Comparison of ENCODE assay signal across 30 mouse cellular contexts in genomic region chr10:79818225-79818624, GRCm38 (mm10). TPM values are rescaled to one million over a fixed set of nuclear protein-coding genes. Genes with fewer than 3 reads are reported as not detected.
A peak's percentile ranks its signal among the peaks of the same experiment; 100 is the strongest.
DNase-seq lines count a peak whose midpoint lies in the region; ATAC-seq lines count a peak whose summit lies in the region.
"Had no signal": no experiment of that assay in that cellular context is flagged by ENCODE, and none has a peak within 500 bp of the region (broad histone marks: within the 10 kb centered on the region; RNA-seq: fewer than 3 reads in every experiment).

No protein-coding gene starts in this region.

- no peak for ATAC-seq in heart, embryonic 11.5 days (replicated peaks; ENCODE audit: insufficient number of reproducible peaks, low FRiP score, low TSS enrichment)
- no peak for ATAC-seq in heart, embryonic 12.5 days (ENCODE audit: insufficient number of reproducible peaks, low FRiP score)
- no peak for ATAC-seq in kidney, embryonic 15.5 days (replicated peaks; ENCODE audit: low FRiP score)
- ATAC-seq in midbrain, embryonic 14.5 days (ENCODE audit: low FRiP score, low TSS enrichment) = no peak
- no peak for ATAC-seq in midbrain, embryonic 15.5 days (replicated peaks)
- 0 out of 2 replicates have a peak, but pooled peaks have one; percentile 14 for ATAC-seq in megakaryocyte-erythroid progenitor cell, adult 5-6 weeks (replicated peaks; ENCODE audit: low FRiP score, low TSS enrichment, poor library complexity, severe bottlenecking)
- ATAC-seq: CD4-positive, CD25-positive, alpha-beta regulatory T cell, adult 4 months; hindbrain, embryonic 16.5 days; intestine, embryonic 15.5 days had no signal

- H3K4me1 ChIP-seq in heart, embryonic 11.5 days (ENCODE audit: control insufficient read depth, insufficient read depth, low read length) = peaks cover 7% of the 10 kb centered on the region; the same call in 1 of the 2 replicates
- H3K4me1 ChIP-seq in heart, embryonic 12.5 days (replicated peaks) = peaks cover 14% of the 10 kb centered on the region
- H3K4me1 ChIP-seq in kidney, embryonic 15.5 days = peaks cover 61% of the 10 kb centered on the region
- H3K4me1 ChIP-seq in midbrain, embryonic 14.5 days (ENCODE audit: control insufficient read depth, insufficient read depth, low read length) = no peaks in the 10 kb centered on the region
- H3K4me1 ChIP-seq in midbrain, embryonic 15.5 days = peaks cover 6% of the 10 kb centered on the region; the same call in 1 of the 2 replicates

- no peak overlapping the region for H3K27ac ChIP-seq in heart, embryonic 11.5 days (ENCODE audit: low read depth, low read length)
- H3K27ac ChIP-seq in heart, embryonic 12.5 days (ENCODE audit: poor library complexity, severe bottlenecking) = no peak overlapping the region
- H3K27ac ChIP-seq in kidney, embryonic 15.5 days = 0 out of 2 replicates have a peak overlapping the region, but pooled peaks have one; percentile 1
- H3K27ac ChIP-seq in midbrain, embryonic 14.5 days (replicated peaks; ENCODE audit: low read depth, low read length) = 0 out of 2 replicates have a peak overlapping the region, but pooled peaks have one; percentile 13
- no peak overlapping the region for H3K27ac ChIP-seq in midbrain, embryonic 15.5 days
- H3K27ac ChIP-seq: forebrain, embryonic 12.5 days; gastrocnemius, adult 2 months; heart, embryonic 10.5 days; intestine, embryonic 15.5 days; limb, embryonic 13.5 days; liver, embryonic 13.5 days had no signal

- H3K9me3 ChIP-seq in heart, embryonic 11.5 days (replicated peaks; ENCODE audit: control insufficient read depth, low read length) = no peaks in the 10 kb centered on the region
- no peaks in the 10 kb centered on the region for H3K9me3 ChIP-seq in heart, embryonic 12.5 days (replicated peaks)
- H3K9me3 ChIP-seq in kidney, embryonic 15.5 days (replicated peaks) = no peaks in the 10 kb centered on the region
- no peaks in the 10 kb centered on the region for H3K9me3 ChIP-seq in midbrain, embryonic 14.5 days (ENCODE audit: control insufficient read depth, low read length)
- H3K9me3 ChIP-seq in midbrain, embryonic 15.5 days = no peaks in the 10 kb centered on the region
- H3K9me3 ChIP-seq: forebrain, embryonic 12.5 days; heart, embryonic 10.5 days; intestine, embryonic 15.5 days; limb, embryonic 13.5 days; liver, embryonic 13.5 days had no signal

- no peak overlapping the region for H3K4me2 ChIP-seq in heart, embryonic 11.5 days
- H3K4me2 ChIP-seq in heart, embryonic 12.5 days = no peak overlapping the region
- no peak overlapping the region for H3K4me2 ChIP-seq in kidney, embryonic 15.5 days
- H3K4me2 ChIP-seq in midbrain, embryonic 14.5 days (ENCODE audit: low read length) = no peak overlapping the region
- H3K4me2 ChIP-seq in midbrain, embryonic 15.5 days = no peak overlapping the region
- H3K4me2 ChIP-seq: forebrain, embryonic 12.5 days; intestine, embryonic 15.5 days; limb, embryonic 13.5 days; liver, embryonic 13.5 days had no signal

- DNase-seq in kidney, adult 8-10 months = no peak
- DNase-seq in midbrain, embryonic 14.5 days = no peak
- no peak for DNase-seq in yolk sac, embryonic 10.5 days (ENCODE audit: low spot score)
- DNase-seq: adrenal gland, postnatal 25 days; cerebellum, adult 8-10 months; cerebellum, postnatal 36 days; embryo, embryonic 11 days; kidney, postnatal 4 days; liver, embryonic 13.5 days; lung, adult 2 months; lung, postnatal 14 days; retina, postnatal 1 day; right cerebral cortex, postnatal 25 days; thymus, postnatal 25 days had no signal

- H3K27me3 ChIP-seq in heart, embryonic 11.5 days (ENCODE audit: control insufficient read depth, insufficient read depth, low read length) = no peaks in the 10 kb centered on the region; the same call in 1 of the 2 replicates
- H3K27me3 ChIP-seq in heart, embryonic 12.5 days (replicated peaks) = no peaks in the 10 kb centered on the region
- no peaks in the 10 kb centered on the region for H3K27me3 ChIP-seq in kidney, embryonic 15.5 days
- no peaks in the 10 kb centered on the region for H3K27me3 ChIP-seq in midbrain, embryonic 14.5 days (ENCODE audit: control insufficient read depth, insufficient read depth, low read length)
- no peaks in the 10 kb centered on the region for H3K27me3 ChIP-seq in midbrain, embryonic 15.5 days (replicated peaks)
- H3K27me3 ChIP-seq: forebrain, embryonic 12.5 days; intestine, embryonic 15.5 days; limb, embryonic 13.5 days; liver, embryonic 13.5 days had no signal

- 0 out of 2 replicates have a peak, but pooled peaks cover 6% of the 10 kb centered on the region for H3K36me3 ChIP-seq in heart, embryonic 11.5 days (ENCODE audit: control insufficient read depth, insufficient read depth, low read length)
- peaks cover 43% of the 10 kb centered on the region for H3K36me3 ChIP-seq in heart, embryonic 12.5 days
- peaks cover 40% of the 10 kb centered on the region for H3K36me3 ChIP-seq in kidney, embryonic 15.5 days
- H3K36me3 ChIP-seq in midbrain, embryonic 14.5 days (ENCODE audit: control insufficient read depth, insufficient read depth, low read length) = peaks cover 60% of the 10 kb centered on the region
- H3K36me3 ChIP-seq in midbrain, embryonic 15.5 days (replicated peaks) = peaks cover 28% of the 10 kb centered on the region
- H3K36me3 ChIP-seq: liver, embryonic 13.5 days had no signal

- WGBS in heart, embryonic 11.5 days (ENCODE audit: insufficient replicate concordance) = 59% methylated on average over 4 of the region's 4 CpGs
- 70% methylated on average over 4 of the region's 4 CpGs for WGBS in heart, embryonic 12.5 days
- 73% methylated on average over 4 of the region's 4 CpGs for WGBS in kidney, embryonic 15.5 days
- 61% methylated on average over 4 of the region's 4 CpGs for WGBS in midbrain, embryonic 14.5 days
- WGBS in midbrain, embryonic 15.5 days = 66% methylated on average over 4 of the region's 4 CpGs

- H3K4me3 ChIP-seq in heart, embryonic 11.5 days (ENCODE audit: low read depth, low read length) = no peak overlapping the region
- H3K4me3 ChIP-seq in heart, embryonic 12.5 days = no peak overlapping the region
- H3K4me3 ChIP-seq in kidney, embryonic 15.5 days (replicated peaks) = no peak overlapping the region
- no peak overlapping the region for H3K4me3 ChIP-seq in midbrain, embryonic 14.5 days (replicated peaks; ENCODE audit: low read depth, low read length)
- H3K4me3 ChIP-seq in midbrain, embryonic 15.5 days = no peak overlapping the region
- H3K4me3 ChIP-seq: forebrain, embryonic 12.5 days; gastrocnemius, adult 2 months; heart, embryonic 10.5 days; intestine, embryonic 15.5 days; limb, embryonic 13.5 days; liver, embryonic 13.5 days had no signal

- H3K9ac ChIP-seq in heart, embryonic 11.5 days (ENCODE audit: low read depth, low read length) = 0 out of 2 replicates have a peak overlapping the region, but pooled peaks have one; percentile 12
- H3K9ac ChIP-seq in heart, embryonic 12.5 days = no peak overlapping the region
- H3K9ac ChIP-seq in kidney, embryonic 15.5 days = no peak overlapping the region
- H3K9ac ChIP-seq in midbrain, embryonic 14.5 days (replicated peaks; ENCODE audit: low read length) = no peak overlapping the region
- H3K9ac ChIP-seq in midbrain, embryonic 15.5 days = no peak overlapping the region
- H3K9ac ChIP-seq: forebrain, embryonic 12.5 days; intestine, embryonic 15.5 days; limb, embryonic 13.5 days; liver, embryonic 13.5 days had no signal

RNA-seq across cellular contexts. Expression of gene Misp, which starts 2.6 kb away (rescaled TPM):
- 0.63 and 0.89 TPM in 2 replicates for polyA plus RNA-seq in heart, embryonic 11.5 days (2014; fragmentation: Nextera tagmentation; extraction: Ambion mirVana)
- polyA plus RNA-seq in heart, embryonic 12.5 days (2016; fragmentation: Nextera tagmentation; extraction: Ambion mirVana) = 0.40 and 0.60 TPM in 2 replicates
- 14.9 and 15.2 TPM in 2 replicates for polyA plus RNA-seq in kidney, embryonic 15.5 days (2015; fragmentation: Nextera tagmentation; extraction: Ambion mirVana)
- polyA plus RNA-seq in midbrain, embryonic 14.5 days (2014; fragmentation: Nextera tagmentation; extraction: Ambion mirVana) = 0.45 and 1.5 TPM in 2 replicates
- 0.23 and 0.85 TPM in 2 replicates for polyA plus RNA-seq in midbrain, embryonic 15.5 days (2015; fragmentation: Nextera tagmentation; extraction: Ambion mirVana)
- not detected in 2 replicates for total RNA-seq in megakaryocyte-erythroid progenitor cell, adult 5-6 weeks (2014; fragmentation: Nextera tagmentation)
- total RNA-seq in megakaryocyte-erythroid progenitor cell, adult 5-6 weeks (2017) = not detected in 2 replicates
- total RNA-seq: gastrocnemius, adult 2 months; megakaryocyte, adult 5-6 weeks; monocyte, adult 5-6 weeks had no signal

RNA-seq across cellular contexts. Expression of gene Palm, which starts 24.9 kb away (rescaled TPM):
- polyA plus RNA-seq in heart, embryonic 11.5 days (2014; fragmentation: Nextera tagmentation; extraction: Ambion mirVana) = 66.6 and 70.1 TPM in 2 replicates
- 72.4 and 80.8 TPM in 2 replicates for polyA plus RNA-seq in heart, embryonic 12.5 days (2016; fragmentation: Nextera tagmentation; extraction: Ambion mirVana)
- 144 and 158 TPM in 2 replicates for polyA plus RNA-seq in kidney, embryonic 15.5 days (2015; fragmentation: Nextera tagmentation; extraction: Ambion mirVana)
- 270 and 307 TPM in 2 replicates for polyA plus RNA-seq in midbrain, embryonic 14.5 days (2014; fragmentation: Nextera tagmentation; extraction: Ambion mirVana)
- 337 and 348 TPM in 2 replicates for polyA plus RNA-seq in midbrain, embryonic 15.5 days (2015; fragmentation: Nextera tagmentation; extraction: Ambion mirVana)
- 7.6 and 11.1 TPM in 2 replicates for total RNA-seq in megakaryocyte-erythroid progenitor cell, adult 5-6 weeks (2014; fragmentation: Nextera tagmentation)
- 4.6 and 6.8 TPM in 2 replicates for total RNA-seq in megakaryocyte-erythroid progenitor cell, adult 5-6 weeks (2017)

RNA-seq across cellular contexts. Expression of gene Prss57, which starts 27.5 kb away (rescaled TPM):
- polyA plus RNA-seq in heart, embryonic 11.5 days (2014; fragmentation: Nextera tagmentation; extraction: Ambion mirVana) = not detected in 2 replicates
- polyA plus RNA-seq in heart, embryonic 12.5 days (2016; fragmentation: Nextera tagmentation; extraction: Ambion mirVana) = 0.24 TPM in 1 of 2 replicates, not detected in the other
- polyA plus RNA-seq in kidney, embryonic 15.5 days (2015; fragmentation: Nextera tagmentation; extraction: Ambion mirVana) = 0.29 TPM in 1 of 2 replicates, not detected in the other
- polyA plus RNA-seq in midbrain, embryonic 14.5 days (2014; fragmentation: Nextera tagmentation; extraction: Ambion mirVana) = 0.30 TPM in 1 of 2 replicates, not detected in the other
- polyA plus RNA-seq in midbrain, embryonic 15.5 days (2015; fragmentation: Nextera tagmentation; extraction: Ambion mirVana) = 0.17 TPM in 1 of 2 replicates, not detected in the other
- total RNA-seq in megakaryocyte-erythroid progenitor cell, adult 5-6 weeks (2014; fragmentation: Nextera tagmentation) = 2.4 and 7.6 TPM in 2 replicates
- 1.7 and 3.5 TPM in 2 replicates for total RNA-seq in megakaryocyte-erythroid progenitor cell, adult 5-6 weeks (2017)
- total RNA-seq: adrenal gland, postnatal 25 days; gastrocnemius, adult 2 months; heart, postnatal 25 days; monocyte, adult 5-6 weeks had no signal
- polyA plus RNA-seq: CD4-positive, CD25-positive, alpha-beta regulatory T cell, adult 4 months; heart, embryonic 10.5 days; hindbrain, embryonic 16.5 days; intestine, embryonic 15.5 days; neural tube, embryonic 11.5 days had no signal

RNA-seq across cellular contexts. Expression of gene Ptbp1, which starts 36.0 kb away (rescaled TPM):
- polyA plus RNA-seq in heart, embryonic 11.5 days (2014; fragmentation: Nextera tagmentation; extraction: Ambion mirVana) = 112 TPM in 2 replicates
- polyA plus RNA-seq in heart, embryonic 12.5 days (2016; fragmentation: Nextera tagmentation; extraction: Ambion mirVana) = 139 and 142 TPM in 2 replicates
- 398 and 438 TPM in 2 replicates for polyA plus RNA-seq in kidney, embryonic 15.5 days (2015; fragmentation: Nextera tagmentation; extraction: Ambion mirVana)
- polyA plus RNA-seq in midbrain, embryonic 14.5 days (2014; fragmentation: Nextera tagmentation; extraction: Ambion mirVana) = 47.5 and 74.0 TPM in 2 replicates
- 72.7 and 79.4 TPM in 2 replicates for polyA plus RNA-seq in midbrain, embryonic 15.5 days (2015; fragmentation: Nextera tagmentation; extraction: Ambion mirVana)
- 423 and 470 TPM in 2 replicates for total RNA-seq in megakaryocyte-erythroid progenitor cell, adult 5-6 weeks (2014; fragmentation: Nextera tagmentation)
- 149 and 201 TPM in 2 replicates for total RNA-seq in megakaryocyte-erythroid progenitor cell, adult 5-6 weeks (2017)

RNA-seq across cellular contexts. Expression of gene Fstl3, which starts 41.2 kb away (rescaled TPM):
- polyA plus RNA-seq in heart, embryonic 11.5 days (2014; fragmentation: Nextera tagmentation; extraction: Ambion mirVana) = 11.4 TPM in 2 replicates
- 21.1 and 21.9 TPM in 2 replicates for polyA plus RNA-seq in heart, embryonic 12.5 days (2016; fragmentation: Nextera tagmentation; extraction: Ambion mirVana)
- 15.3 and 15.6 TPM in 2 replicates for polyA plus RNA-seq in kidney, embryonic 15.5 days (2015; fragmentation: Nextera tagmentation; extraction: Ambion mirVana)
- polyA plus RNA-seq in midbrain, embryonic 14.5 days (2014; fragmentation: Nextera tagmentation; extraction: Ambion mirVana) = 0.80 and 1.5 TPM in 2 replicates
- 1.9 and 2.0 TPM in 2 replicates for polyA plus RNA-seq in midbrain, embryonic 15.5 days (2015; fragmentation: Nextera tagmentation; extraction: Ambion mirVana)
- total RNA-seq in megakaryocyte-erythroid progenitor cell, adult 5-6 weeks (2014; fragmentation: Nextera tagmentation) = 0.49 and 0.96 TPM in 2 replicates
- total RNA-seq in megakaryocyte-erythroid progenitor cell, adult 5-6 weeks (2017) = 0.66 and 0.80 TPM in 2 replicates

Comparison
In these comparisons a context has a peak if more than half of its experiments do, and no peak if none do; other contexts are left out.
1. H3K27ac ChIP-seq: peak in kidney, embryonic 15.5 days (single experiment) and midbrain, embryonic 14.5 days (single experiment); none in heart, embryonic 11.5 days (single experiment), heart, embryonic 12.5 days (single experiment) and midbrain, embryonic 15.5 days (single experiment).